Mouse (Mus musculus): ENCODE data around the gene Tradd.

Gene Tradd

GRCm38 (mm10) chr8:105264024-105264982, at the start of gene Tradd, which contains the start of gene Fbxl8:
Tradd (minus strand) TSS chr8:105264609.
Fbxl8 (plus strand) TSS chr8:105264648.
- DNase-seq (ENCODE audit: low spot score) = peak; percentile 84

- no peak for DNase-seq (ENCODE audit: low spot score)
These were observed 49.4 kb upstream of the Tradd start for GRCm38 (mm10) chr8:105313622-105314402.

- no peak for DNase-seq (ENCODE audit: low spot score)
These were observed 48.6 kb upstream of the Tradd start for GRCm38 (mm10) chr8:105312891-105313481.

DNA sequence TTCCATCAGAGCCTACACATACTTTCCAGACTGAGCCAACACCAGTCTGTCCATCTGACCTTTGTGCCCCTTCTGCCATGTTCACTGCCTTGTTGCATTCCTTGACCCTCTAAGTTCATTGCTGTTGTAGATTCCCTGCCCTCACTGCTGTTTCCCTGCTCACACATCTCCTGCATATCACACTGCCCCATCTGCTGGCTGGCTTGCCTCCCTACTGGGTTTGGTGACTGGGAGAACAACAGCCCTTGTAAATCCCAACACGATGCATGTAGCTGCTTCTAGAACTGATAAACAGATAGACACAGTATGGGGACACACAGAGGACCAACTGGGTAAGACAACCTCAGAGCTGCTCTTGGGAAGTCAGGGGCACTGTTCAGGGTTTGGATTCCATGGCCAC, 47.3 kb upstream of the Tradd start:
- DNase-seq (ENCODE audit: low spot score) = no peak

DNA sequence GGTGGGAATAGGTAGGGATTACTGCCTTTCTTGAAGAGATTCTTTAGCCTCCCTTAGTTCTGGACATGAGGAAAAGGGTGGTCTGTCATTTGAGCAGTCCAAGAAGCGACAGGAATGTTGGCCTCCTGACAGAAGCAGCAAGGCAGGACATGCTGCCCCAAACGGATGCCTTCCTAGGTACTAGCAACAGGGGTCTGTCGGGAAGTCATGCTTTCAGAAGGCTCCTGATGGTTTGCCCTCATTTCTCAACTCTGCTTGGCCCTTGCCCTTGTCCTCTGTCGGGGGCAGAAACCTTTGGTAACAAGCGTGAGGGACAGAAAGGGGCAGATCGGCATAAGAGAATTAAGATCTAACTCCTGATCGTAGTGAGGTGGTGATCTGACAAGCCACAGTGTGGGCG, 45.7 kb upstream of the Tradd start:
- no peak for DNase-seq (ENCODE audit: low spot score)

DNA sequence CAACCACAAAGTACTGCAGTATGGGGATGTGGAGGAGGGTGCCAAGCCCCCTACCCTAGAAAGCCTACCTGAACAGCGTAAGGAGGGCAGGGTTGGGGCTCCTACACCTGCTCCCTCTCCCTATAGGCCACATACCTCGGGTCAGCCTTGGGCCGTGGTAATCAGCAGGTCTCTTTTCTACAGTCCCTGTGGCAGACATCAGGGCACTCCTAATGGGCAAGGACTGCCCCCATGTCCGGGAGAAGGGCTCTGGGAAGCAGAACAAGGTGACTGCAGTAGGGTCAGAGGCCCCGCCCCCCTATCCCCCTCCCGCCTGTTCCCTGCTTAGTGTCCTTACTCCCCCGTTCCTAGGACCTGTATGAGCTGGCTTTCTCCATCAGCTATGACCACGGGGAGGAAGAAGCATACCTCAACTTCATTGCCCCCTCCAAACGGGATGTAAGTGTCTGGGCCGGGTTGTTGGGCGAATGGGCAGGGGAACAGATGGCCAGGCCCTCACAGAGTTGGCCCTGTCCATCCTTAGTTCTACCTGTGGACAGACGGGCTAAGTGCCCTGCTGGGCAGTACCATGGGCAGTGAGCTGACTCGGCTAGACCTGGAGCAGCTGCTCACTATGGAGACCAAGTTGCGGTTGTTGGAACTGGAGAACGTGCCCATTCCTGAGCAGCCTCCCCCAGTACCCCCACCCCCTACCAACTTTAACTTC, 44.9 kb upstream of the Tradd start:
- no peak for DNase-seq (ENCODE audit: low spot score)

DNA sequence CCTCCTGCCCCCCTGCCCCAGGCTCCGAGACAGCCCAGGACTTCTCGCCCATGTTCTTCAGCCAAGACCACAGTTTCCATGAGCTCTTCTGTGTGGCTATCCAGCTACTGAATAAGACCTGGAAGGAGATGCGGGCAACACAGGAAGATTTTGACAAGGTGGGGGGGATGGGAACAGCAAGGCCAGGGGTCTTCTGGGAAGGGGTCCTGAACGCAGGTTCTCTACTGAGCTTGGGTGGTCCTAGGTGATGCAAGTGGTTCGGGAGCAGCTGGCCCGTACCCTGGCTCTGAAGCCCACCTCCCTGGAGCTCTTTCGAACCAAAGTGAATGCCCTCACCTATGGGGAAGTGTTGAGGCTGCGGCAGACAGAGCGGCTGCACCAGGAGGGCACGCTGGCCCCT, 44.0 kb upstream of the Tradd start:
- no peak for DNase-seq (ENCODE audit: low spot score)

DNA sequence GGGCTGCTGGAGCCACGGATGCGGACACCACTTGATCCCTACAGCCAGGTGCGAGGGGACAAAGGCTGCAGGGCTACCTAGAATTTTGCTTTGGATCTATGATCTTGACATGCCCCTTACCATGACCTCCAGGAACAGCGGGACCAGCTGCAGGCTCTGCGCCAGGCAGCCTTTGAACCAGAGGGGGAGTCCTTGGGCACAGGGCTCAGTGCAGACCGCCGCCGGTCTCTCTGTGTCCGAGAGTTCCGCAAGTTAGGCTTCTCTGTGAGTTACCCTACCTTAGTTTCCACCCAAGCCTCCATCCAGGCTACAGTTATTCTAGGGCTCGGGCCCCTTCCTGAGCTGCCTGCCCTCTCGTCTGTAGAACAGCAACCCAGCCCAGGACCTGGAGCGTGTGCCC, 43.3 kb upstream of the Tradd start:
- DNase-seq (ENCODE audit: low spot score) = no peak

- no peak for DNase-seq (ENCODE audit: low spot score)
These were observed 41.8 kb upstream of the Tradd start for GRCm38 (mm10) chr8:105306146-105306691.

GRCm38 (mm10) chr8:105305211-105306145, 41.1 kb upstream of the Tradd start, which contains the start of gene Elmo3:
Elmo3 (plus strand) TSS chr8:105305601.
- DNase-seq (ENCODE audit: low spot score) = peak; percentile 89

GRCm38 (mm10) chr8:105304325-105305210, 40.2 kb upstream of the Tradd start:
- no peak for DNase-seq (ENCODE audit: low spot score)

DNA sequence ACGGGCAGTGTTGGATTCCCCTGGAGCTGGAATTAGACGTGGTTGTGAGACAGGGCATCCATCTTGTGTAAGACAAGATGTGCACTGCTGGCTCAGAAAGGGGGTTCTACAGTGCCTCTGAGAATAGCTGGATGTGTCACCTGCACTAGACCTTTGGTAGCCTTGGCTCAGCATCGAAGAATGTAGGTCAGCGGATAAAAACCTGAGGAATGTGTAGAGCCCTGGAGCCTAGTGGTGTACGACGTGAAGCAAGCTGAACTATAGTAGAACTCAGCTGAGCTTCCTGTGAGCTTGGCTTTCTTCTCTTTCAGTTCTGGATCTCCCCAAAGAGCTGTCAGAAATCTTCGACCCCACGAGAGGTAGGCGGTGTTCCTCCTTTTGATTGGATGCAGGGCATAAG, 39.5 kb upstream of the Tradd start:
- DNase-seq (ENCODE audit: low spot score) = no peak

DNA sequence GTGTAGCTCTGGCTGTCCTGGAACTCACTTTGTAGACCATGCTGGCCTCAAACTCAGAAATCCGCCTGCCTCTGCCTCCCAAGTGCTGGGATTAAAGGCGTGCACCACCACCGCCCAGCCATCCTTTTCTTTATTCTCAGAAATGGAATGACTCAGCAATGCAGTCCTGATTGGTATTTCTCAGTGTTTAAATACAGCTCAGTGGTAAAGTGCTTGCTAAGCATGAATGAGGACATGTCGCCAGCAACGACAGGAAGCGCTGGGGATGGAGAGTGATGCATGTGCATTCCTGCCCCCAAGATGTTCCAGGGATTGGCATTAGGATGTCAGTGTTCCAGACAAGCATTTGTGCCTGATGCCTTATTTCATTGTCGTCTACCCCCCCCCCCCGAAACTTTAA, 39.0 kb upstream of the Tradd start:
- DNase-seq (ENCODE audit: low spot score) = no peak

DNA sequence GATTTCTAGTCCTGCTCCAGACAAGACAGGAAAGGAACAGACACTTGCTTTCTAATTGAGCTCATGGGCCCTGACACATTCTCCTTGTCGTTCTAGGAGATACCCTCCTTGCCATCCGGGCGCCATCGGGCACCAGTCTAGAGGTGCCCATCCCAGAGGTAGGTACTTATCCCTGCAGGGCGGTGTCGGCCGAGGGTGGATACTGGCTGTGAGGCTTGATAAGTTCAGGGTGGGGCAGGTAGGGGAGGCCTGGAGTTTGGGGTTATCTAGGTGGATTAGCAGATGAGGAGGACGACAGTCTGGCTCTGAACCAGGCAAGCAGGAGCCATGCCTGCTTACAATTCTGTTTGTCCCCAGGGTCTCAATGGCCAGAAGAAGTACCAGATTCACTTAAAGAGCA, 35.6 kb upstream of the Tradd start:
- DNase-seq (ENCODE audit: low spot score) = no peak

GRCm38 (mm10) chr8:105298351-105299252, 34.2 kb upstream of the Tradd start:
- no peak for DNase-seq (ENCODE audit: low spot score)

DNA sequence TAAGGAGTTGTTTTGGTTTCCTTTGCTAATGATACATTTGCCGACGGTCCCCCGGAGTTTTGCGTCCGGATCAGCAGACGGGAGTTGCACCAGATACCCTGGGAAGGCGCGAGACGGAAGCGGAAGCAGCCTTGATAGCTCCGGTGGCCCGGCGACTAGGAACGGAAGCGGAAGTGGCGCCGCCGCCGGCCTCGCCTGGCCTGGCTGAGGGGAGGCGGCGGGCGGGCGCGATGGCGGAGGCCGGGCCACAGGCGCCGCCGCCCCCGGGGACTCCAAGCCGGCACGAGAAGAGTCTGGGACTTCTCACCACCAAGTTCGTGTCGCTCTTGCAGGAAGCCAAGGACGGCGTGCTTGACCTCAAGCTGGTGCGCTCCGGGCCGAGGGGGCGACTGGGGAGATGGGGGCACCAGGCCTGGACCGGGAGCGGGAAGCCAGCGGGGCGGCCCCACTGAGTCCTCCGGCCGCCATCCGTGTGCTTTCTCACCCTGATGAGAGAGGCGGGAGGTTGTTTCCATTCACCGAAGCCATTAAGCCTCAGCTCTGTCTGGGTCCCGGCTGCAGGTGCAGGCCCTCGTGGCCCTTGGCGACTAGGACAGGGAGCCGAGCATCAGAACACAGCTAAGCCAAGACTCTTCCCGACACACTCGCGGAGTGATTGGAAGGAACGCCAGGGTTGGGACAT, 33.2 kb upstream of the Tradd start, which contains the start of gene E2f4:
E2f4 (plus strand) TSS at position 153 of the 682 bp plus-strand sequence.
- peak; percentile 89 for DNase-seq (ENCODE audit: low spot score)

DNA sequence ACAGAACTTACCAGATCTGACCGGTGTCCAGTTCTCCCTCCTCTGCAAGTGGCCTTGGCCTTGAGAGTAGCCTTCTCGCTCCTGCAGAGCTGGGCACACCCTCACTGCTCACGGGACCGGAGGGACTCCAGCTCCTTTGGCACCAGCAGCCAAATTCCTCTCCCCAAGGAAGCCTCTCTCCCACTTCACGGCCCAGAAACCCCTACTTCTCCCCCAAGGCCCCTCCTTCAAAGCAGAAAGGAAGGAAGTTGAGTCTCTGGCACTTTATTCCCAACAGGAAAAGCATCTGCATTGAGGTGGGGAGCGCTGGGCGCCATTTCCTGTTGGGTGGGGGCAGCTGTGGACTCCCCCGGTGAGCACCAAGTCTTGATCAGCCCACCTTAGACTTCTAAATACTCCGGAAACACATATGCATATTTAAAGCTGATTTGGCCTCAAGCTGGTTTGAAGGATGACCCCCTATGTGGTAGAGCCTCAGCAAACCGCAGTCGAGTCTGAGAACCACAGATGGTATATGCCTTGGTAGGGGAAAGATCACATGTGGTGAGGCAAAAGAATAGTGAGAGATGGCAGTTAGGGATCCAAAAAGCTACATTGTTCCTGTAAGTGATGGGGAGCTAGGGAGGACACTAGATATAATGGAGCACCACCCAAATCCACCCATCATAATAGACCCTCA, 31.6 kb upstream of the Tradd start, which contains the start of gene Exoc3l:
Exoc3l (minus strand) TSS at position 207 of the 679 bp plus-strand sequence.
- no peak for DNase-seq (ENCODE audit: low spot score)
